Mouse (Mus musculus) intestine, embryonic 14.5 days (tissue): ENCODE measurements around the gene Glipr1l1. TPM values are rescaled to one million over a fixed set of nuclear protein-coding genes. Genes with fewer than 3 reads are reported as not detected.
"Not testable (repeated sequence)": the region's sequence is repeated elsewhere in the genome, so short reads cannot be mapped to it uniquely, and the experiment has no call there.

Experiments used
- ATAC-seq: fragments of 200-750 bp; cut with Nextera tagmentation; replicated peaks from 2 replicates; pipeline ENCODE4 v1.8.0; 2017; ENCODE audit warnings: low read depth, moderate number of reproducible peaks, moderate TSS enrichment, moderate library complexity; ENCODE audit not compliant: low FRiP score, low TSS enrichment
- DNase-seq: peaks from one replicate; pipeline ENCODE4 v3.0.0-alpha.2; 2018; ENCODE audit warnings: low spot score
- H3K27ac ChIP-seq: fragments of 300-500 bp; sonication (generic); 2 replicates; pipeline ENCODE4 v1.5.1; 2014; ENCODE audit warnings: low read depth, mild to moderate bottlenecking, control low read depth
- H3K27me3 ChIP-seq: fragments of 300-500 bp; sonication (generic); replicated peaks from 2 replicates; pipeline ENCODE4 v1.6.1; 2014; ENCODE audit warnings: low read length, control low read depth; ENCODE audit not compliant: control insufficient read depth, insufficient read depth
- H3K36me3 ChIP-seq: fragments of 300-500 bp; sonication (generic); 2 replicates; pipeline ENCODE4 v1.6.1; 2014; ENCODE audit warnings: low read length, control low read depth; ENCODE audit not compliant: control insufficient read depth, insufficient read depth
- H3K4me1 ChIP-seq: fragments of 300-500 bp; sonication (generic); replicated peaks from 2 replicates; pipeline ENCODE4 v1.6.1; 2014; ENCODE audit warnings: low read length, control low read depth, mixed read lengths; ENCODE audit not compliant: control insufficient read depth, insufficient read depth
- H3K4me2 ChIP-seq: fragments of 300-500 bp; sonication (generic); 2 replicates; pipeline ENCODE4 v1.6.1; 2014; ENCODE audit warnings: low read length
- H3K4me3 ChIP-seq: fragments of 300-500 bp; sonication (generic); 2 replicates; pipeline ENCODE4 v1.5.1; 2014; ENCODE audit warnings: low read depth, low read length, control low read depth, mixed read lengths
- H3K9ac ChIP-seq: fragments of 300-500 bp; sonication (generic); 2 replicates; pipeline ENCODE4 v1.6.1; 2014; ENCODE audit warnings: mild to moderate bottlenecking, low read length
- H3K9me3 ChIP-seq: fragments of 300-500 bp; sonication (generic); 2 replicates; pipeline ENCODE4 v1.6.1; 2016; ENCODE audit warnings: low read length, control low read depth; ENCODE audit not compliant: control insufficient read depth
- WGBS: fragments of 180-500 bp; shearing (Covaris S2); extraction: QIAGEN DNeasy Blood & Tissue Kit; methylation state at CpG from one replicate; pipeline ENCODE4 v1.1.7; 2014; 5-methylcytosine and 5-hydroxymethylcytosine counted together
- polyA plus RNA-seq: library from polyadenylated mRNA; unstranded; fragments of >200 nt; fragmentation: Nextera tagmentation; extraction: Ambion mirVana; gene quantifications from 2 replicates; pipeline ENCODE4 v1.2.1, GENCODE M21; 2014

Glipr1l1 gene
- polyA plus RNA-seq, 1 experiment from 2014 or later, result not detected

DNA sequence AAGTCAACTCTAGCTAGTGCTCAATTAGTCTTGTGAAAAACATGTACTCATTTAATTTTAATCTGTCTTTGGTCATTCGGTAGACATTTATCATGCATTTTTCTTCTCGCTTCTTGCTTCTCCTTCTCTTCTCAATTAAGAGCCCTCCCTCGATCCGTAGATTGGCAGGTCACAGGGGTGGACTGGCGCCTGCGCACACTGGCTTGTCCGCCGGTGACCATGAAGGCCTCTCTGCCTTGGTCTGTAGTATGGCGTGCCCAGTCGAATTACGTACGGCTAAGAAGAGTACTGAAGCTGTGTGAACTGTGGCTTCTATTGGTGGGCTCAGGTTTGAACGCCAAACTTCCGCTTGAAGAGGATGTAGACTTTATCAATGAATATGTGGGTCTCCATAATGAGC is 23.2 kb downstream of the Glipr1l1 start, which contains the start of gene Glipr1l2:
Gene Glipr1l2 (plus strand): TSS at position 198 of the 400 bp plus-strand sequence.
- Histone ChIP-seq H3K4me1 (no peaks in the 10 kb centered on the region), H3K4me2 (no peak within 1 kb of the TSS), H3K4me3 (no peak within 1 kb of the TSS), H3K27ac (no peak within 1 kb of the TSS), H3K9me3 (no peaks in the 10 kb centered on the region), H3K27me3 (no peaks in the 10 kb centered on the region), H3K9ac (no peak within 1 kb of the TSS), H3K36me3 (no peaks in the 10 kb centered on the region)
- DNase-seq (no peak), ATAC-seq (no peak)
- WGBS, result 94% methylated on average over 14 of the region's 14 CpGs

- WGBS, result 3% methylated on average over 5 of the region's 5 CpGs
- H3K9ac ChIP-seq, H3K9me3 ChIP-seq, H3K4me2 ChIP-seq, H3K4me1 ChIP-seq, H3K27ac ChIP-seq, ATAC-seq, H3K4me3 ChIP-seq, H3K36me3 ChIP-seq, H3K27me3 ChIP-seq: not testable (repeated sequence)
- peak; percentile 81 for DNase-seq
Observed at GRCm38 (mm10) chr10:112105785-112106184, 45.8 kb downstream of the Glipr1l1 start.

GRCm38 (mm10) chr10:112110401-112110800 is 50.4 kb downstream of the Glipr1l1 start:
- Histone ChIP-seq H3K27me3 (no peaks in the 10 kb centered on the region), H3K9me3 (no peaks in the 10 kb centered on the region), H3K36me3 (no peaks in the 10 kb centered on the region), H3K27ac (no peak overlapping the region), H3K4me3 (no peak overlapping the region), H3K9ac (no peak overlapping the region), H3K4me1 (no peaks in the 10 kb centered on the region), H3K4me2 (no peak overlapping the region)
- no peak for ATAC-seq
- no peak for DNase-seq
- WGBS, result 91% methylated on average over 7 of the region's 7 CpGs

GRCm38 (mm10) chr10:112125090-112125489 is 65.1 kb downstream of the Glipr1l1 start:
- not testable (repeated sequence) for H3K4me2 ChIP-seq, H3K27ac ChIP-seq, ATAC-seq

DNA sequence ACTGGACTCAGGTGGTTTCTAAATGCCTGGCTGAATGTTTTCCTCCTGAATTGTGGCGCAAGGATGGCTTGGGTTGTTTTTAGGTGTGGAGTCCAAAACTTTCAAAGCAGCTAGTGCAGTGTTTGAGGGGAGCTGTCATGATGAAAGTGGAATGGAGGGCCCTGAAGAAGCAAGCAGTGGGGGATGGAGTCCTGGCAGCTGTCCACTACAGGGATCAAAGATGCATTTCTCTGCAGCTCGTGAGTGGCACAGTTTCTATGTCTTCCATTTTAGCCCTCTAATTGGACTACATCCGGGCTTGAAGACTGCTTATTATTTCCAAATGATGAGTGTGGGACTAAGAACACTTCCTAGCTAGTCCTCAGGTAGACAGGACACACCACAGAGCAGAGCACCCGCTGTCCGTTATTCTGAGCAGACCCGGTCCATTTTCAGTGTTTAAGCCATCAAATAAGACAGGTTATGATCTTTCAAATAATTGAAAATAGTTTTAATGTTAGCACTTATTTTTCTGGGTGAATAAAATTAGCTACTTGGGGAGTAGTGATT is 67.8 kb downstream of the Glipr1l1 start:
- not testable (repeated sequence) for DNase-seq, H3K27me3 ChIP-seq, H3K4me1 ChIP-seq, H3K4me2 ChIP-seq, H3K9ac ChIP-seq, H3K36me3 ChIP-seq, ATAC-seq, H3K9me3 ChIP-seq, H3K27ac ChIP-seq, H3K4me3 ChIP-seq
- WGBS, result 80% methylated on average over 6 of the region's 6 CpGs

More at GRCm38 (mm10) chr10:112125090-112125489, 65.1 kb downstream of the Glipr1l1 start:
- H3K9me3 ChIP-seq, H3K4me1 ChIP-seq, H3K36me3 ChIP-seq, H3K27me3 ChIP-seq, H3K4me3 ChIP-seq, DNase-seq, H3K9ac ChIP-seq: not testable (repeated sequence)
- 63% methylated on average over 2 of the region's 2 CpGs for WGBS

Other genes starting within 250 kb of the Glipr1l1 start
- gene Krr1, start 87.5 kb upstream of the Glipr1l1 start, polyA plus RNA-seq, result 47.4 and 47.6 TPM in 2 replicates
- gene Glipr1, start 57.6 kb upstream of the Glipr1l1 start, polyA plus RNA-seq, result 9.7 and 10.1 TPM in 2 replicates
- not detected in 2 replicates for gene Glipr1l2, start 23.2 kb downstream of the Glipr1l1 start, polyA plus RNA-seq
- gene Glipr1l3, start 100.1 kb downstream of the Glipr1l1 start, polyA plus RNA-seq, result not detected in 2 replicates
- gene Caps2, start 103.4 kb downstream of the Glipr1l1 start, polyA plus RNA-seq, result 0.18 and 0.60 TPM in 2 replicates
- 0.89 and 1.3 TPM in 2 replicates for gene Kcnc2, start 210.9 kb downstream of the Glipr1l1 start, polyA plus RNA-seq